Mouse (Mus musculus): Measurements from ENCODE around the gene Upf1.

Upf1 gene

GRCm38 (mm10) chr8:70353194-70353817, at the start of gene Upf1:
Gene Upf1, minus strand, starts transcription at chr8:70353278.
- peak; percentile 99 for DNase-seq (ENCODE audit: low spot score)

DNA sequence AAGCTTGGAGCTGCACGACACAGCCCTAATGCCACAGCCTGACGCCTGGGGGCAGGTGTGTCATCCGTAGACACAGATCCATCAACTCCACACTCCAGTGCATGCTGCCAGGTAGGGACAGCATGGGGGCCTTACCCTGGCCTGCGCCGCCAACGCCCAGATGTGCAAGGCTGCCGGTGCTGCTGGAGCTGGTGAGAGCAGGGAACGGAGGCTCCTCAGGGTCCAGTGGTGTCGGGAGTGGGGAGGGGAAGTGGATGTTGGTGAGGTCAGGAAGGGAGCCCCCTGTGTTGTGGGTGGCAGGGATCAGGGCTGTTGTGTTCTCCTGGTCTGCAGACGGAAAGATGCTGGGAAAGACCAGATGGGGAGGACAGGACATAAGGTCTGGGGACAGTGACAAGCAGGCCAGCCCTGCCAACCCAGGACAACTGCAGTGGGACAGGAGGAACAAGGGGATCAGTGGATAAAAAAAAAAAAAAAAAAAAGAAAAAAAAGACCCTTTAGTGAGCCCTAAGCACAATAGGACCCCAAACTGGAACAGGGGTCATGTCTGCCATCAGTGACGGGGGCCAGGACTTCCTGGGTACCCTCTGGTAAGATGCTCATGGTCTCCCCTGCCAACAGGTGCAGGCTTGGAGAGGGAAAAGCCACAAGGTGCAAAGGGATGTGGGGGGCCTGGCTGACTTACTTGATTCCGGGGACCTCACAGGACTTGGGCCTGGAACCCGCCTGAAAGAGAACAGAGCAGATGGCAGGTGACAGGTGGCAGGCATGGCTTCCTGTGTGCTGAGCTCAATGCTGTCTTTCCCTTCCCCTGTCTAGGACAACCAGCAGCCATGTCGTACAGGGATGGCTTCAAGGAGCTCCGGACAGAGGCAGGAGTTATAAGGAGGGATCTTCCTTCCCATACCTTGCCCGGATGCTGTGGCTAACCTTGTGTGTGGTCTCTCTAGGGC, 44.8 kb upstream of the Upf1 start:
- no peak for DNase-seq (ENCODE audit: low spot score)

DNA sequence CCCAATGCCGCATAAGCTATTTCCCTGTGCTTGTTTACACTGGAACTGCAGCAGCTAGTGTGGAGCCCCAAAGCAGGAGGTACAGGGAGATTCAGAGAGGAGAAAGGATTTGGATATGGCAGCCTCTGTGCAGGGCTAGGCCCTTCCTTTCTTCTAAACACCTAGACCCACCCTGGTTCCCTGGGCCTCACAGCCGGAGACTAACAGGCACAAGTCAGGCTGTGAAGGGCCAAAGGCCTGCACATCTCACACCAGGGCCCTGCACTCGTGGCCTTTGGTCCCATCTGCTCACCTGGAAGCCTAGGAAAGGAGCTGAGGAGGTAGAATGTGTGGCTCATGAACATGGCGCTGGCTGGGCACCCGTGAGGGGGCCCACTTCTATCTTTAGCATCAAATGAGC, 43.1 kb upstream of the Upf1 start:
- no peak for DNase-seq (ENCODE audit: low spot score)

DNA sequence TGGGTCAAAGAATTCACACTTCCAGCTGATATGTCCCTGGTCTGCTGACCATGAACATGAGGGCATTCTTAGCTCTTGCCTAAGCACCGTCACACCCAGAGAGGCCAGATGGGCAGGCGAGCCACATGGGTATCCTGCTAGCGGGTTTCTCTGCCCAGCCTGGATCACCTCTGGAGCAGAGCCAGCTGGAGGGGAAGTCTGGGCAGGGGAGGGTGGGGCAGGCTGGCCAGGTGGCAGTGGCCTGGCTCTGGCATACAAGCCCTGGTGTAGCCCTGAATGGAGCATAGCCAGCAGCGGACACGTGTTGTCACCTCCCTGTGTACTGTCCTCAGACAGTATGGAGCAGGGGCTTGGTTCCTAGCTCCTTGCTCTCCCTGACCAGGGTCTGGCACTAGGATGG, 42.6 kb upstream of the Upf1 start:
- no peak for DNase-seq (ENCODE audit: low spot score)

DNA sequence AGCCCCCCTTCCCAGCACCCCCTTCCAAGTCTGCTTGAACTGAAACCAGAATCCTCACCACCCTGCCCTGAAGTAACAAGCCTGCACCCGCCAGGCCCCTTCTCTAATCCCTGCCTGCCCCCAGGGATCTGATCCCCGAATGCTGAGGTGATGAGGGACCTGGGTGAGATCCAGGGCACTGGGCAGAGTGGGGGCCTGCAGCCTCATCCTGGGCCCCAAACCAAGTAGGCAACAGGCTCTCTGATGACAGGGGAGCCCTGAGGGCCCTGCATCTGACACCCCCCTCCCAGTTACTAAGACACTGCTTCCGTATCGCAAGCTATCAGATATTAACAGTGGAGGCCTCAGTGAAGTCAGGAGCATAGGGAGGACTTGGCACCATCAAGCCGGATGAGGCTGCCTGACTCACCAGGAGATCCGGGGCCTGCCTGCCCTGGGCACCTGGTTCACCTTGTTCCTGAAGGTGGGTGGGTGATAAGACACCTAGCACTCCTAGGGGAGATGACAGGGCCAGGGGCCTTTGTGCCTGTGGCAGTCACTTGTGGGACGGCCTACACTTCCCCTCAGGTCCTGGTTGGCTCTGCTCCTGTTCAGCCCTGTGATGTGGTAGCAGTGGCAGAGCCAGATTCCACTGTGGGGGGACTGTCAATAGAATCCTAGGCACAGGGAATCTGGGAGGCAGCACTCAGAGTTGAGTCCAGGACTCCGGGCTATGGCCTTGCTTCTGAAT, 41.4 kb upstream of the Upf1 start:
- no peak for DNase-seq (ENCODE audit: low spot score)

- no peak for DNase-seq (ENCODE audit: low spot score)
Measured at GRCm38 (mm10) chr8:70393087-70393486, 40.0 kb upstream of the Upf1 start.

- no peak for DNase-seq (ENCODE audit: low spot score)
Measured at GRCm38 (mm10) chr8:70389678-70390077, 36.6 kb upstream of the Upf1 start.

DNA sequence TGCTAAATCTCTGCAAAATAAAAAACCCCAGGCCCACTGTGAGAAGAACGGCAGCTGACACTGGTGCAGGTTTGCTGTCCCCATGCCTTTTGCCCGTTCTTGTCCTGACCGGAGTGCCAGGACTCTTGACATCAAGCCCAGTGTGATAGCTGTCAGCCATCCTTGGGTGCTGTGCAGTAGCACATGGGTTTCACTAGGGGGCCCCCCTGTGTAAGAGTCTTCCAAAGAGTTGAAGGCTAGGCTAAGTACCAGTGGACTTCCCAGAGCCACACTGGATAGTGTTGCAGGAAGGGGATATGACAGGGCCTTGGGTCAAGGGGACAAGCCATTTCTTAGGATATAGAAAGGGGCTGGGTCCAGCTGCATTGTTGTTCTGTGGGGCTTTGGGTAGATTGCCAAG, 30.2 kb upstream of the Upf1 start:
- peak; percentile 86 for DNase-seq (ENCODE audit: low spot score)

DNA sequence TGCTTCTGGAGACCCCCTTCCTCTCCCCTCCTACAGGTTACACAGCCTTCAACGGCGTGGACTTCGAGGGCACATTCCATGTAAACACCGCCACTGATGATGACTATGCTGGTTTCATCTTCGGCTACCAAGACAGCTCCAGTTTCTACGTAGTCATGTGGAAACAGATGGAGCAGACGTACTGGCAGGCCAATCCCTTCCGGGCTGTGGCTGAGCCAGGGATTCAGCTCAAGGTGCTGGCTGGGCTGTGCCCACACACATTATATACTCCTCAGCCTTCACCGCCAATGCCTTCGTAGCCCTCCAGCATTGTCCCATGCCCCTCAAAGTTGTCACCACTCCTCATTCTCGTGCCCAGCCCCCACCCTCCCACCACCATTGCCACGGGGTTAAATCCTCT, 27.0 kb upstream of the Upf1 start:
- DNase-seq (ENCODE audit: low spot score), result no peak

DNA sequence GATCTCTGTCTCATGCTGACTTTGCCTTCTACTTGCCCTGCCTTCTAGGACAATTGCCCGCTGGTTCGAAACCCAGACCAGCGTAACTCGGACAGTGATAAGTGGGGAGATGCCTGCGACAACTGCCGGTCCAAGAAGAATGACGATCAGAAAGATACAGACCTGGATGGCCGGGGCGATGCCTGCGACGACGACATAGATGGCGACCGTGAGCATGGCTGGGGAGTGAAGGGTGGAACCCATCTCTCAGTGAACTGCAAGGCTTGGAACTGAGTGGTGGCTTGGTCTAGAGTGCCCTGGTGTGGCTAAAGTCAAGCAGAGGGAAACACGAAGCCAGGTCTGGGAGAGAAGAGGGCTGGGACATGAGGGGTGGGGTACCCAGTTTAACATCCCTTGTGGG, 24.0 kb upstream of the Upf1 start:
- no peak for DNase-seq (ENCODE audit: low spot score)

DNA sequence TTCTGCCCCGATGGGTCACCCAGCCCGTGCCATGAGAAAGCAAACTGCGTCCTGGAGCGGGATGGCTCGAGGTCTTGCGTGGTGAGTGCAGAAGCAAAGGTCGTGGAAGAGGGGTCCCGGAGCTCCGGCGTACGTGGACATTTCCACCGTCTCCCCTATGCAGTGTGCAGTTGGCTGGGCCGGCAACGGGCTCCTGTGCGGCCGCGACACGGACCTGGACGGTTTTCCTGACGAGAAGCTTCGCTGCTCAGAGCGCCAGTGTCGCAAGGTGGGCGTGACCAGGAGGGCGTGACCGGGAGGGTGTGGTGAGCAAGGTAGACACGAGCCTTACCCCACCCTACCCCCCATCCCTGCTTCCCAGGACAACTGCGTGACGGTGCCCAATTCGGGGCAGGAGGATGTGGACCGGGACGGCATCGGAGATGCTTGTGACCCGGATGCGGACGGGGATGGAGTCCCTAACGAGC, 23.2 kb upstream of the Upf1 start:
- DNase-seq (ENCODE audit: low spot score), result no peak

DNA sequence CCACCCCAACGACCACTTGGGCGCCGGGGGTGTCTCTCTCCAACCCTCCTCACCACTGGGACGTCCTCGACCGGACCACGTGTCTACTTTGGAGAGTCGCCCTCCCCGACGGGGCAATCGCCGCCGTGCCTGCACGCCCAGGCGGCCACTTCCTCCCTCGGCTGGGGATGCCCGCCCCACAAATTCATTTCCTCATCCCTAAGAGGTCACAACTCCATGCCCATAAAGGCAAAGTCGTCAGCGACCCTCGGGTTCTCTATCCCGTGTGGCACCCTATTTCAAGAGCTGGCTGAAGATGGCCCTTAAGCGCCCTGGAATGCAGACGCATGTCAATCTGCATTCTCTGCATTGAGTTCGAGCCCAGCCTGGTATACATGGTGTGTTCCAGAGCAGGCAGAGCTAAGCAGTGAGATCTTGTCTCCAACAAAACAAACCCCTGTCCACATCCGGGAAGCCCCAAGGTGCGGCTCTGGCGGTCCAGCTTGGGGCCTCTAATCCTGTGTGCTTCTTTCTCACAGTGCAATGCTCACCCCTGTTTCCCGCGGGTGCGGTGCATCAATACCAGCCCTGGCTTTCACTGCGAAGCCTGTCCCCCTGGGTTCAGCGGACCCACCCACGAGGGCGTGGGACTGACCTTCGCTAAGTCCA, 22.3 kb upstream of the Upf1 start:
- no peak for DNase-seq (ENCODE audit: low spot score)

- DNase-seq (ENCODE audit: low spot score), result peak; percentile 71
Measured at GRCm38 (mm10) chr8:70374318-70374927, 21.3 kb upstream of the Upf1 start.

DNA sequence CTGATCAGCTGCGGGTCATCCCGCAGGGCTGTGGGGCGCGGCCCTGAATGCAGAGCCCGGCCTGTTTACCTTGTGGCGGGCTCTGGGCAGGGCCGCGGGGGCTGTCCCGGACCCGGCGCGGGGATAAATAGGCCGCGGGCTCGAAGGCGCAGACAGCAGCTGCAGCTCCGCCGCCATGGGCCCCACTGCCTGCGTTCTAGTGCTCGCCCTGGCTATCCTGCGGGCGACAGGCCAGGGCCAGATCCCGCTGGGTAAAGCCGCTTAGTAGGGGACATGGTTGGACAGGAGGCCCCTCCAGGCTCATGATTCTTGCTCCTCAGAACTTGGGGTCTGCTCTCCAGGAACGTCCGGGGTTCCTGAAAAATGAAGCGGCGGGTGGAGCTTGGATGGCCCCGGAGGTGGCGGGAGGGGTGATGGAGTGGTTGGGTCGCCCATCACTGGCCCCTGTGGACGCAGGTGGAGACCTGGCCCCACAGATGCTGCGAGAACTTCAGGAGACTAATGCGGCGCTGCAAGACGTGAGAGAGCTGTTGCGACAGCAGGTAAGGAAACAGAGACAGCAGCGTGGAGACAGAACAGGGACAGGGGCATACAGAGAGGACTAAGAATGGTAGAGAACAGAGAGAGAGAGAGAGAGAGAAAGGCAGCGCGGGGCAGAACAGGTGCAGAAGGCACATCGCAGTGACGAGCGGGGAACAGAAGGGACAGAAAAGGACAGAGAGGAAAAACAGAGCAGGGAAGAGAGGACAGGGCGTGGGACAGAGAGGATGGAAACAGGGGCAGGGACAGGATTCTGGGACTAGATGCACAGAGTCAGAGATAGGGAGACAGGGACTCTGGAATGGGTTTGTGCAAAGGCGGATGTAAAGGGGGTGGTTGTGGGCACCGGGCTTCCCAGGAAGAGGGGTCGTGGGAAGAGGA, 20.6 kb upstream of the Upf1 start, which contains the start of gene Comp:
TSS of gene Comp (plus strand) at position 162 of the 921 bp plus-strand sequence.
- DNase-seq (ENCODE audit: low spot score), result no peak

DNA sequence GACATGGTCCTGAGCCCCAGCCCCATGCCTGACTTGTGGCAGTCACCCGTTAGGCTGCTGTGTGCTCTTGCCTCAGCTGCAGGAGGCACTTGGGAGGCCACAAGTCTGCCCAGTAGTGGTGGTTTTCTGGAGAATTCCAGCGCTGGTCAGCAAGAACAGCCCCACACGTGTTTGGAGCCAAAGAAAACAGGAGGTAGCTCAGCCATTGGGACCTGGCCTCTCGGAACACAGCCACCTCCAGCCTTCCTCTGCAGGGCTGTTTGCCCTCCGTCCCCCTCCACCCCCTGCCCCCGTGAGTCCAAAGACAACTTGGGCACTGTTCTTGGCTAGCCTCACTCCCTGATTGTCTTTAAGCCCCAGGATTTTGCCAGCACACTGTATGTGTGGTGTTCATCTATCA, 18.9 kb upstream of the Upf1 start:
- DNase-seq (ENCODE audit: low spot score), result no peak

GRCm38 (mm10) chr8:70370476-70370875, 17.4 kb upstream of the Upf1 start:
- DNase-seq (ENCODE audit: low spot score), result no peak

DNA sequence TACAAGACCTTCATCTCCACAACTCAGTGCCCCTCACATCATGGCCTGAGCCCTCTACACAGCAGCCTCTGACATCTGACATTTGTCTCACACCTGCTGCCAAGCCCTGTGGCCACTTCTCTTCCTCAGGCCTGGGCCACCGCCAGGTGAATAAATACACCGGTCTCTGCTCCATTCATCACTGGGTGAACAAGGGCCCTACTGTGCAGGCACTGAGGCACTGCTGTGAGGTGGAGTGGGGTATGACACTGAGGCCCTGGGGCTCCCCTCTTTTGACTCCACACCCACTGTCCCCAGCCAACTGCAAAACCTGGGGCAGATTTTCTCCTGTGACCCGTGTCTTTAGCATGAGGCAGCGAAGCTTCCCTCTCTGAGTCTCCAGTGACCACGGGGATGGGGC, 13.5 kb upstream of the Upf1 start:
- DNase-seq (ENCODE audit: low spot score), result no peak

DNA sequence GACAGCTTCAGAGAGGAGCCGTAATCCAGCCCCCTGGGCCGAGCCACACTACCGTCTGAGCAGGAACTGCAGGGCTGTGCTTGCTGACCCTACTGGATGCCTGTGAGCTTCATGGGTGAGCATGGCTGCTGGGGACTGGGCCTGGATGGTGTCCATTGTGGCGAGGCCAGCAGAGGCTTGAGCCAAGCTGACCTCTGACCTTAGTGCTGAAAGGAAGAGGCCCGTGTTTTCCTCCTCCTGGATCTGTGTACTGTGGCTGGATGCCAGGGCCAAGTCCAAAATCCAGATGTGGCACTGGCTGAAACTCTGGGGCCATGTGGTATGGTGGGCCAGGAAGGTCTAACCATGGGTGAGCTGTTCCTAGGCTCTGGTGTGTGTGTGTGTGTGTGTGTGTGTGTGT, 11.0 kb upstream of the Upf1 start:
- DNase-seq (ENCODE audit: low spot score), result no peak

DNA sequence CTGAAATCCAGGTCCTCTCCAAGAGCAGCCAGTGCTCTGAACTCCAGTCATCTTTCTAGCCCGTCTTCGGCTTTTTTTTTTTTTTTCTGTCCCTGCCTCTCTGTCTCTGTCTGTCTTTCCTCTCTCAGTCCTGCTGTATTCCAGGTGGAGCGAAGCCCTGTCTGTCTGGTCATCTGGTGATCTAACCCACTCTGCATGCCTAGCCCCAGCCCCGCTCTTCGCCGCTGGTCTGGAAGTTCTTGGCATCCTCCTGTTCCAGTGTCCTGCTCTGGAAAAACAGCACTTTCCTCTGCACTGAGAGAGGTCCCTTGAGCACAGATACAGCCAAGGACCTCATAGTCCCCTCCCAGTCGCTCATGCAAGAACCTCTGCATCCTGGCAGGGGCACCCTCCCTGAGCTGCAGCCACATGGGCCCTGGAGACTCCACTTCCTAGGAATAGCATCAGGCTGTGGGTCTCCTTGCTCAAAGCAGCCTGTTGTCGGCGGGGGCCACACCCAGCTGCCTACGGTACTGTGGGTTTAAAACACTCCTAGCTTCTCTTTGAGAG, 8.5 kb upstream of the Upf1 start:
- no peak for DNase-seq (ENCODE audit: low spot score)

- no peak for DNase-seq (ENCODE audit: low spot score)
Measured at GRCm38 (mm10) chr8:70360769-70361168, 7.7 kb upstream of the Upf1 start.

Measured in retina, embryonic 14.5 days (tissue).